Mouse (Mus musculus) left cerebral cortex, adult 8-10 months (tissue): ENCODE data around the gene Atxn2. TPM values are rescaled to one million over a fixed set of nuclear protein-coding genes. Genes with fewer than 3 reads are reported as not detected.
"Not testable (repeated sequence)": the region's sequence is repeated elsewhere in the genome, so short reads cannot be mapped to it uniquely, and the experiment has no call there.

Experiments
- DNase-seq, 2 experiments: peaks; one replicate each; pipeline ENCODE4 v3.0.0; 2022; ENCODE audit warnings: low spot score in 2 of 2
- total RNA-seq, 4 experiments: library from RNA; stranded (reverse); gene quantifications; 2 replicates each; pipeline ENCODE4 v1.2.4; 2022

Gene Atxn2
- total RNA-seq, 4 experiments from 2014 or later, result 199 to 223 (median 216) TPM

DNA sequence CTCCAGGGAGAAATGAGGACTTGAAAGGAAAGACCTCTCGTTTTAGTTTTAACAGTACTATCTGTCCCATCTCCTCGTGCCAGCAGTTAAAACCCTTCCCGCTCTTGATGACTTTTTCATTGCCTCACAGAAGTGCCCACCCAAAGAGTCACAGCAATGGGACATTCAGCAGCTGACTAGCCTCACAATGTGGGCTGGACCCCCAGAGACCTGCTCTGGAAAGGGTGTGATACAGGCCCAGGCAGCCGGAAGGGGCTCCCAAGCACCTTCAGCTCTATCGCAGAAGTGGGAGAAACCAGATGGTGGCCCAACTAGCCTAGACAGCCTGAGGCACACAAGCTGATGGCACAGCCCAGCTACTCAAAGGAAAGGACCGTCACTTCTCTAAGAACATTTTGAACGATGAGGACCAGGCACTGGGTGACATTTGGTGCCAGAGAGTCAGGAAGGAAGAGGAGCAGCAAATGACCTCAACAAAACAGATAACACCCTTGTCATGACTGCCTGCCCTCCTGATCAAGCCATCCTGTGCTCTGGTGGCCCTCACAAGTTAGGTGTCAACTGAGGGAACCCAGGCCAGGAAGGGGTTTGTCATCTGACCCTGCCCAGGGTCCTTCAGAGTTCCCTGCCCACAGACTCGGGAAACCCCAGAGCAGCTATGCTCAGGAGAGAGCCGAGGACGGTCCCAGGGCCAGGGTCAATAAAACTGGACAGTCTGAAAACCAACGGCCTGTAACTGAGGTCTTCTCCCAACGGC lies 124.0 kb downstream of the Atxn2 start:
- DNase-seq, result no peak

DNA sequence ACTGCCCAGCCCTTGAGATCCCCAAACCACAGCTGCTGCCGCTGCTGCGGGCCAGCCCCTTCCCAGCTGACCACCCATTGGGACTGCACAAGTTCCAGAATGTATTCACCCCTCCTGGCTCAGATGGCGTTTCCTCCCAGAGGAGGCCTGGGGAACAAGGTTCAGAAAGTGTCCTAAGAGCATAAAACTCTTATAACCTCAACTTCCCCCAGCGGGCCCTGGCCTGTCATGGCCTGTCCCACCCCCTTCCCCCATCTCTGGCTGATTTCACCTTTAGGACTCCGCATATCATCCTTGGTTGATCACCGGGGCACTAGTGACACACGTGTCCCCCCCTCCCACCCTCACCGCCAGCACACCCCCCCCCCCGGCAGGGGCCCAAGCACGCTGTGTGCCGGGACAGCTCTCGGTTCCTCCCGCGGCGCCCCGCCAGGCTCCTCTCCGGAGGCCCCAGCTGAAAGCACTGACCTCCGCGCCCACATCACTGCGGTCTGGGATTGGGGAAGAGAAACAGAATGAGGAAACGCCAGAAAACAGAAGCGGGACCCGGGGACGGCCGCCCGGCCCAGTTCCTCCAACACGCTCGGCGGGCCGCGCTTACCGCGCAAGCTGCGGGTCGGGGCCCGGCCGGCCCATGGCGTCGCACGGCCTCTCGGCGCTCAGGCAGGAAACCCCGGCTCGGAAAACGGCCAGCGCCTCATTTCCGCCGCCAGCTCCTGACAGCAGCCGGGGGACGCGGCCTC lies 125.0 kb downstream of the Atxn2 start:
- DNase-seq, result peak in 1 of 2 experiments; percentile 57

DNA sequence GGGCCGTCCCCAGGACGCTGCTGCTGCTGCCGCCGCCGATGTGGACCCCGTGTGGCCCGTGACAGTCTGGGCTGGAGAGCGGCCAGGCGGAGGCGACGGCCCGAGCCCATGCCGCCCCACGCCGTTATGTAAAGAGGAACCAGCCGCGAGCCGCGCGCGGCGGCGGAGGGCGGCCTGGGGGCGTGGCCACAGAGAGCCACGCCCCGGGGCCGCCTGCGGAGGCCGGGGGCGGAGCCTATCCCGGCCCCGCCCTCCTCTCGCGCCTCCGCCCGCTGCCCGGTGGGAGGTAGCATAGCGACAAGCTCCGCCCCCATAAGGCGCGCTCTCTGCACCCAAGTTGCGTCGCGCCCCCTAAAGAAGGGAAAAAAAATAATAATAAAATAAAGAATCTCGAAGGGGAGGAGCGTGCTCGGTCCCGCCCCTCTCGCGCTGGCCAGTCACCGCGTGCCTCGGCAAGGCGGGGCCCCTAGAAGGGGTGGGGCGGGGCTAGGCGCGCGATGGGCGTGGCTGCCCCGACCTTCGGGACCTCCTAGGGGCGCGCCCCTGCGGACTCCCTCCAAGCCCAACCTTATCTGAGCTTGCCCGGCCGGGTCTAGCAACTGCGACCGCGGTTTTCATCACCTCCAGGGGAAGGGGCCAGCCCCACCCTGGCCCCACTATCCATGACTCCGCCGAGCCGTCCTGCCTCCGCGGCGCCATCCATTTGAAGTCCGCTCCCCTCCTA lies 125.7 kb downstream of the Atxn2 start:
- peak; percentile 72 to 74 for DNase-seq

DNA sequence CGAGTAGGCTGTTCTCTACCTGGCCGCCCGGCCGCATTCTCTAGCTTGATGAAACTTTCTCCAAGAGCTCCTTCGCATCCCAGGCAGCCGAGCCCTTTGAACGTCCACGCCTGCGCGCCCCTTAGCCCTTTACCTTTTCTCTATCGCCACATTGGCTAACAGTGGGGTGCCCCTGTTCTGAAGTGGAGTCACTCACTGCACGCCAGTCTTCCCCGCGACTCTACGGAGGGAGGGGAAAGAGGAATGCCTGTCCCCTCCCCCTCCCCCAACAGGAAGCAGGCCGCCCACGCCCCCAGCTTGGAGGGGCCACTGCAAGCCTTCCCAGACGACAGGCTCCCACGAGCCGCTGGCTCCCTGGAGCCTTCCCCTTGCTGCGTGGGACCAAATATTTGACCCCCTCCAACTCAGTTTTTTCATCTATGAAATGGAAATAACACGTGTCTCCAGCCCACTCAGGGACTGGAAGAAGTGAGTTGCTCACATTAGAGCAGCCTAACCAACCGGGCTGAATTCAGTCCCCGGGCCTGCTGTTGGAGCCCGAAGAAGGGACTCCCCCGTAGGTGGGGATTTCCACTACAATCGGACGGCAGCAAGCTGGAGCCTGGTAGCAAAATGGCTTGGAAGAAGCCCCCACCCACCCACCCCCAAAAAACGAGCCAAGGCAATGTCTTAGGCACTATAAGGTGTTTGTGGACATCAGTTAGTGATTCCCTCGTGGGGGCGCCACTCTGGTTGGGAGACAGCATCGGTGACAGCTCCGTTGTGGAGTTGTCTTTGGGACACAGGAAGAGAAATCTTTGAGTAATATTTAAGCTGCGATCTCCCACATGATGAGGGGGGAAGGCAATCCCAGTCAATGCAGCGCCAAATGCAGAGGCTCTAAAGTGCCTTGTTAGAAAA lies 126.6 kb downstream of the Atxn2 start, which contains the start of gene Sh2b3:
Sh2b3 (minus strand) TSS at position 206 of the 900 bp plus-strand sequence.
- DNase-seq, result no peak

DNA sequence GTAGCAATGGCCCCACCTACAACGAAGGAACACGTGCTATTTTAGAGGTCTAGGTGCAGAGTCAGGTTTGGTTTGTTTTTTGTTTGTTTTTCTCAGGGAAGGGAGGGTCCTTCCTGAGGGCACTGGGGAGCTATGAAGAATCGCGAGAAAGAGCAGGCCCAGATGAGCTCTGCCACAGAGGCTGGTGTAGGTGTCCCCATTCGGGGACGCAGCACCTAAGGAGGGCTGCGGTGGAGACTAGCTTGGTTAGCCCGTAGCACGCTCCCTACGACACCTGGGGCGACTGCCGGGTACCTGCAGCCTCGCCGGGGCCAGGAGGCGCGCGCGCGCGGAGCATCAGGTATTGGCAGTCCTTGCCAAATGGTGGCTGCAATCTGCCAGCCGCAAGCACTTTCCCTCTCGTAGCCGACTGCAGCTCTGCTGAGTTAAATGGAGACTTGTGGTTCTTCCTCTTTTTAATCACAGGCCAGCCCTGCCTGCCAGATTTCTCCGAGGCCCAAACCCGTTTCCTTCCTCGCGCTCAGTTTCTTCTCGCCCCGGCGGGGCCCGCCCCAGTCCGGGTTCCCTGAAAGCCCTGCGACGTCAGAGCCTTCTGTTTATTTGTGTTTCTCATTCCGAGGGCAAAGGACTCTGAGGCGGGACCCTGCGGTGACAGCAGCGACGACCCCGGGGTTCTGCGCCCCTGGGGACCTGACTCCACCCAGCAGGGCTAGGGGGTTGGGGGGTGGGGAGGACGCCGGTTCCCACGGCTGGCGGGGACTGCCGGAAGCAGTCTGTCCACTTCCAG lies 127.4 kb downstream of the Atxn2 start:
- no peak for DNase-seq

DNA sequence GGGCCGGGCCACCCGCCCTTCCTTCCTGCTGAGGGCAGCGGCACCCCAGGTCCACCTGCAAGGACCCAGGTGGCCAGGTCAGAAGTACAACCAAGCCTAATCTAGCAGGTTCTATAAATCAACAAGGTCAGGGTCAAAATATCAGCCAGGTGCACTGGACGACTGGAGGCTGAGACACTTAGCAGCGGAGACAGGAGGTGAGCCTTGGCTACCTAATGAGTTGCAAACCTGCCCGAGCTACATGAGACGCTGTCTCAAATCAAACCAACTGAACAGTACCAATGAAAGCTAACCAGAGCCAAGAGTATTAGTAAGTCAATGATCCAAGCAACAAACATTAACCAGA lies 128.0 kb downstream of the Atxn2 start:
- no peak for DNase-seq

DNA sequence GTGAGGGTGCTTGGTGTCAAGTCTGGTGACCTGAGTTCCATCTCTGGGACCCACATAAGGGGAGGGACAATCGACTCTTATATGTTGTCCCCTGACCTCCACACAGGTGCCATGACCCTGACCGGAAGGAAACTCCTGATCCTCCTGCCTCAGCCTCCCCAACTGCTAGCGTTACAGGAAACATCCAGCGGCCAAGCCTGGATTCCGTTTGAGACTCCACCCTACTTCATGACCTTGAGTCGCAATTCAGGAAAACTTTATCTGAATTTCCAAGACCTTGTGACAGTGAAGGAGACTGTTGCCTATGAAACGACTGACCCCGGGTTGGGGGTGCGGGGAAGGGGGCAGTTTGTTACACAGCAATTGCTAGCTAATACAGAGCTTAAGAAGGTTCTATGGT lies 130.4 kb downstream of the Atxn2 start:
- DNase-seq, result no peak

DNA sequence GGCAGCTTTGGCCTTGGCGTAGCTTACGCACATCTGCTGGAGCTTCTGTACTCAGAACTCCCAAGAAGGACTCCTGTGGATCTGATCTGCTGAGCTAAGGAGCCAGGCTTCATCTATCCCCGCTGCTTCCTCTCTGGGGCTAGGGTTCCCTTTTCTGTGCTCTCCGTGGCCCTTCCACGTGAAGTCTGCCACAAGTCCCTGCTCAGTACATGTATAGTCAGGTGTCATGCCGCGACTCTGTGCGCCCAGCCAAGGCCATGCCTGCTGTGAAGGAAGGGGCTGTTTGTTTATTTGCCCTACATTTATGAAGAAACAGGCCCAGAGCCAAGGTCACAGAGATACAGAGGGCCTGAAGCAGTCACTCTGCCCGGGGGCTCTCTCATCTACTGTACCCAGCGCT lies 130.8 kb downstream of the Atxn2 start:
- no peak for DNase-seq

DNA sequence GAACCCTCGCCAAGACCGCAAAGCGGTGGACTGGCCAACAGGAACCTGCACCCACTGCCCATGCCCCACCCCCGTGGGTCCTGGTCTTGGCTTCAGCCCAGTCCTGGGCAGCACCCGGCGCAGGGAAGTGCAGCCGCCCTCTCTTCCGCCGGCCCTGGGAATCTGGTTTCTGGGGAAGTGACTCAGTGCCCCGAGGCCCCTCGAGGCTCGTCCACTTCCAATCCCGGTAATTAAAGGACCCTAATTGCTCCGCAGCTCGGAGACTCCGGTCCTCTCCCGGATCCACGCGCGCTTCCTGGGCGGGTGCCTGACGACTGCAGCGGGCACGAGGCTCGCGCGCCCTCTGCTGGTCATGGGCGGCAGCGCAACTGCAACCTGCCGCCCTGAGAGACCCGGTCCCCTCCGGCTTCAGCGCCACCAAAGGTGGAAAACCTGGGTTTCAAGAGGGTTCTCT lies 131.6 kb downstream of the Atxn2 start:
- DNase-seq, result peak in 1 of 2 experiments; percentile 73

DNA sequence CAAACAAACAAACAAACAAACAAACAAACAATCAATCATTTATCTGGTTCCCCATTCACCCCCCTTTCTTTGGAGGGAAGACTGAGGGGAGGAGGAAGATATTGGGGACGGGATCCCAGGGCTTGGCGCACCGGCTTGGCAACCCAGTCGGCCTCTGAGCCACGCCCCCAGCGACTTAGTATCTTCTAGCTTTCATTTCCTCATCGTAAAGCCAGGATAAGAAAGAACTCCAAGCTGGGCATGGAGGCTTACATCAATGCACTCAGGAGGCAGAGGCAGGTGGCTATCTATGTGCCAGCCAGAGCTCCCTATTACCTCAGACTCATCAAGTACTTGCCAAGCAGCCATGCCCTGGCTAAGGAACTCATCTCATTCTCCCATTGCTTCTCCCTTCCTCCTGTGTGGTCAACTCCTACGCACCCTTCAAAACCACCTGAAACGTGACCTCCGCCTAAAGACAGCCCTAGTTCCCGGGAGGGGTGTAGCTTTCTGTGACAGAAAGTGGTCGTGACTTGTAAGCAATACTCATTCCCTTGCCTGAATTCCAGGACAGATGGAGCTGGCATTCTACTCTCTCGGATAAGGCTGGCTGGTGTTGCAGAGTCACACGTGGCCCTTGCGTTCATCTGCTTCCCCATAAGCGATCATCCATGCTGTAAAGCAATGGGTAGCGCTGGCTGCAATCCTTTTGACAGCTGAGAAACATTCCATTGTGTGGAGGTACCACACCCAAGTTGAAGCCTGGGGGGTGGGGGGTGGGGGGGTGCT lies 132.2 kb downstream of the Atxn2 start:
- DNase-seq, result no peak

DNA sequence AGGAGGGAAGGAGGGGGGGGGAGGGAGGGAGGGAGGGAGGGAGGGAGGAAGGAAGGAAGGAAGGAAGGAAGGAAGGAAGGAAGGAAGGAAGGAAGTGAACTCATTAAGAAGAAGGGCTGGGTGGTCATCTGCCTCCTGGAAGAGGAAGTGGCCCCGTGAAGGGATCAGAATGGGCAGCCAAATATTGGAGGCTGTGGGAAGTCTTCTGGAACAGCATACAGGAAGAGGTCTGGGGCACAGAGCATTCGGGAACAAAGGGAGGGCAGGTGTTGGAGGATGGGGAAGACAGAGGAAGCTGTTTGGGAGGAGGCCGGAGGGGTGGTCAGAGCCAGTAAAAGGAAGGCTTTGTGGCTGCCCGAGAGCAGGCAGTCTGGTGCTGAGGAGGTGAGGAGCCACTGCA lies 134.2 kb downstream of the Atxn2 start:
- DNase-seq, result no peak

DNA sequence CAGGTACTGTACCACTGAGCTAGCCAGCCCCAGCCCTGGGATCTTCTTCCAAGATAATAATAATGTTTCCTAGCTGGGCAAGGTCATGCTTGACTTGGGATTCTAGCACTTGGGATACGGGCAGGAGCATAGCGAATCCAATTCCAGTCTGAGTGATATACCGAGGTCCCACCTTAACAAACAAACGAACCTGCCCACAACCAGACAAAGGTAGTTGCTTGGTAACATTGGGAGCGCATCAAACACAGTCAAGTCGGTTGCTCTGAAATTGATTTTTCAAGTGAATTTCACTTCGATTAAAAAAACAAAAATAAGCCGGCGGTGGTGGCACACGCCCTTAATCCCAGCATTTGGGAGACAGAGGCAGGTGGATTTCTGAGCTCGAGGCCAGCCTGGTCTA lies 135.2 kb downstream of the Atxn2 start:
- no peak for DNase-seq

DNA sequence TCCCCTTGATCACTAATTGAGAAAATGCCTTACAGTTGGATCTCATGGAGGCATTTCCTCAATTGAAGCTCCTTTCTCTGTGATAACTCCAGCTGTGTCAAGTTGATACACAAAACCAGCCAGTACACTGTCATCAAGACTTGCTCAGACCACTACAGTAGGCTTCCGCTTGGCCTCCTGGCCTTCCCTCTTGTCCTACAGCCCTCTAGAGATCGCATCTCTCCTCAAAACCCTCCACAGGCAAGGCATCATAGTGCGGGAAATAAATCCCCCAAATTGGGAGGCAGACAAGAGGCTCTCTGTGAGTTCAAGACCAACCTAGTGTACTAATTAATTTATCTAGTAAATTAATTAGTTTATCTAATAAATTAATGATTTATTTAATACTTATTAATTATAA lies 136.1 kb downstream of the Atxn2 start:
- not testable (repeated sequence) for DNase-seq

DNA sequence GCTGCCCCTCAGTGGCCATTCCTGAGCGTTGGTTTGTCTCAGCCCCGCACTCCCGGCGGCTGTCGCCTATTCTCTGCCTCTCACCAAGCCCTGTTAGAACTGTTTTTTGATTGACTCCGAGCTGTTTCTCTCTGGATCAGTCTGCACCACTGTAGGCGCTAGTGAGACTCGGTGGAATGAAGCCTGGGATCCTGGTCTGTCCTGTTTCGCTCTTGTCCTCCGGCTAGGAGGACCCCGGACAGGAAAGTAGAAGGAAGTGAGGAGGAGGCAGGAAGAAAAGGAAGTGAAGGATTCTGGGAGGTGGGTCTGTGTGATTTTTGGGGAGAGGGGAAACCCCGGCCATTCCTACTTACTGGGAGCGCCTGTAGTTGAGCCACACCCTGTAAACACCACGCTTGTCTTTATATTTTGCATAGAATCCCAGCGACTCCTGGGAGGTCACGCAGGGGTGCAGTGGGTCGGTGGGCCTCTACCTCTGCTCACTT lies 136.9 kb downstream of the Atxn2 start:
- no peak for DNase-seq

DNA sequence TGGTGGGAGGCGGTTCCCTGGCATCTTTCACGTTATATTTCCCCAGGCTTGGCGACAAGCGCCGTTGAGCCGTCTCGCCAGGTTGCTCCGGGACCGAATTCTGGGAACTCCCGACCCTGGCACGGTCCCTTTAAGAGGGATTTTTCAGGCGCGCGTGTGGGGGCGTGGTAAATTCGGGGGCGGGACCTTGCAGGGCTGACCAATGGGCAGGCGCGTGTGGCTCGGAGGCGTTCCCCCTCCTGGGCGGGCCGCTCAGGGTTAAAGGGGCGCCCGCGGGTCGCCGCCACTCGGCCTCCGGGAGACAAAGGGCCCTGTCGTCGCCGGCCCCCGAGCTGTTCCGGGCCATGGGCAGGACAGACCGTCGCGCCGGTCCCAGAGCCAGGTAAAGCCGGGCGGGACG lies 137.6 kb downstream of the Atxn2 start, which contains the start of gene Pheta1:
Pheta1 (plus strand) TSS at position 242 of the 400 bp plus-strand sequence.
- DNase-seq, result peak; percentile 83 to 88

DNA sequence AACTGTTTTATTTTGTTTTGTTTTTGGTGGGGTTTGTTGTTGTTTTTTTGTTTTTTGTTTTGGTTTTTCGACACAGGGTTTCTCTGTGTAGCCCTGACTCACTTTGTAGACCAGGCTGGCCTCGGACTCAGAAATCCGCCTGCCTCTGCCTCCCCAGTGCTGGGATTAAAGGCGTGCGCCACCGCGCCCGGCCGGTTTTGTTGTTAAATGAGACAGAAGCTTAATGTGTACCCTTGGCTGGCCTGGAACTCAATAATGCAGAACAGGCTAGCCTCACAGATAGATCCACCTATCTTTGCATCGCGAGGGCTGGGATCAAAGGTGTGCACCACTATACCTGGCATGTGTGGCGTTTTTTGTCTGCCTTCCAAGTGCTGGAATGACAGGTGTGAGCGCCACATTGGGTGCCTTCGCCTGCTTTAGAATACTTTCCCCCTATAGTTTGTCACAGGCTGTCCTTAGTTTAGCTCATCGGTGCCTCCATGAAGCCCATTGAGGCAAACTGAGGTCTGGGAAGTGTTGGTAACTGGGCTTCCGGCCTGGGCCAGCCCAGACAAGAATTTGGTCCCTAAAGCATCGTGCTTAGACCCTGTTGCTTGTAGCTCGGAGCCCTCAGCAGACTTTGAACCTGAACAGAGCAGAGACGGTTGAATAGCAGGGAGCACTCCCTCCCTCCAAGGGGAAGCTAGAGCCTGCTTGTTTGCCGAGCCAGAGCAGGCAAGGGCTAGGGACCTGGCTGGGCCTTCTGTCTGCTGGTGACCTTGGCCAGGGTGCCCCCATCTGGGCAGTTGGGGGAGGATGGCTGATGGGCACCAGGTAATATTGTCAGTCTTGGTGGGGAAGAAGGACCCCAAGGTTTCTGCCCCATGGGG lies 138.6 kb downstream of the Atxn2 start:
- DNase-seq, result no peak

DNA sequence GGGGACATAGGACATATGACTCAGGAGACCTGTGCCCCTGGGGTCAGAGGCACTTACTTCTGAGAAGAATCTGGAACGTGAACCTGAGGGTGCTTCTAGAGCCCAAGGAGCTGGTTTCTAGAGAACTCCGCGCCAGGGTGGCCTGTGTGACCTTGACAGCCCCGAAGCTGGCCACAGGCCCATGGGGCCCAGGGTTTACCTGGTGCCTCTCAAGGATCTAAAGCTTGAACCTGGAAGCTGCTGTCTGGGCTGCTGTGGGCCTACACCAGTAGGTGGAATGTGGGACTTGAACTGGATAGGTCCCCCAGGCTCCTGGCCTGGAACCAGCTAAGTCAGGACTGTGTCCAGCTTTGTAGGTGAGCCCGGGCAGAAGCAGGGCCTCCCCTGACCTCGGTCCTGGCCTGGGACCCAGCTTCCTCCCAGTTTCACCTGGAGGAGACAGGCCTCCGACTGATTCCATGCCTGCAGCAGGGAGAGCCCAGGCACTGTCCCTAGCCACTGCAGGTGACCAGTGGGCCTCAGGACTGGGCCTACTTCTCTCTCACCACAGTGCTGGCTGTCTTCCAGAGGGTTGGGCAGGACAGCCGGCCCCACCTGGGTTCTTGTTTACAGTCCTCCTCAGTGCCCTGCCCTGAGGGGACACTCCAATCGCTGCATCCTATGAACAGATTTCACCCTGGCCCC lies 142.4 kb downstream of the Atxn2 start:
- DNase-seq, result no peak

DNA sequence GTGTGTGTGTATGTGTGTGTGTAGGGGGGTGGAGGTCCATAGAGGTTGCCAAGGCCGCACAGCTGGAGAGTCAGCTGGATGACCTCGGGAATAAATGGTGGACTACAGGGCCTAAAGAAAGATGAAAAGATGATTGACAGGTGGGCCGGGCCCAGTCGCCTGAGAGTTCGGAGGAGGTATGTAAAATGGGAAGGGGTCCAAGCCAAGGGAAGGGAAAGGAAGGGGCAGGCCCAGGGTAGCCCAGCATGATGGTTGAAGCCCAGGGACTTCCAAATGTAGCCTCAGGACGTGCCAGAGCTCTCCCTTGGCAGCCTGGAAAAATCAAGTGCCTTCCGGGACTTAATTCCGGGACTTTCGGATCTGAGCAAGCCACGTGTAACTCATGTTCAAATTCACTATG lies 143.6 kb downstream of the Atxn2 start:
- DNase-seq, result no peak
